Mouse (Mus musculus) CH12.LX (cell line): Measurements from ENCODE around the gene Pes1. TPM values are rescaled to one million over a fixed set of nuclear protein-coding genes. Genes with fewer than 3 reads are reported as not detected.

ENCODE experiments used
- DNase-seq: peaks from one replicate; pipeline ENCODE4 v3.0.0-alpha.2; 2013; ENCODE audit errors: extremely low read depth
- H3K27ac ChIP-seq: 2 replicates; pipeline ENCODE4 v1.5.1; 2012; ENCODE audit warnings: low read depth, mild to moderate bottlenecking, control low read depth, moderate library complexity; ENCODE audit not compliant: insufficient read depth
- H3K27me3 ChIP-seq: replicated peaks from 2 replicates; pipeline ENCODE3; 2012; ENCODE audit warnings: inconsistent platforms
- H3K36me3 ChIP-seq, 2 experiments: replicated peaks in 1 of 2; 2 replicates each; pipeline versions ENCODE3 to v1.6.1; 2012; ENCODE audit warnings: inconsistent platforms in 1 of 2, low read length in 1 of 2, mild to moderate bottlenecking in 1 of 2, mixed read lengths in 1 of 2, moderate library complexity in 1 of 2; ENCODE audit not compliant: control insufficient read depth in 1 of 2, insufficient read depth in 1 of 2
- H3K4me1 ChIP-seq, 2 experiments: 2 replicates each; pipeline ENCODE4 v1.6.1; 2012; ENCODE audit warnings: inconsistent platforms in 1 of 2, moderate library complexity in 1 of 2; ENCODE audit not compliant: insufficient read depth in 2 of 2, control insufficient read depth in 1 of 2
- H3K4me2 ChIP-seq: 2 replicates; pipeline ENCODE4 v1.6.1; 2012; ENCODE audit warnings: low read depth, mild to moderate bottlenecking, control low read depth; ENCODE audit not compliant: poor library complexity, insufficient read depth, severe bottlenecking
- H3K4me3 ChIP-seq, 3 experiments: fragments of 150-350 bp in 1 of 3; sonication (generic) in 1 of 3; replicated peaks in 1 of 3; 2 replicates each; pipeline versions ENCODE3 to v1.5.1; 2011 to 2012; ENCODE audit warnings: low read depth in 2 of 3, low read length in 2 of 3, mild to moderate bottlenecking in 2 of 3, moderate library complexity in 2 of 3, control low read depth in 1 of 3, improper control_type of control experiment in 1 of 3, inconsistent platforms in 1 of 3, mixed read lengths in 1 of 3; ENCODE audit not compliant: poor library complexity in 1 of 3
- H3K79me2 ChIP-seq: replicated peaks from 2 replicates; pipeline ENCODE4 v1.6.1; 2012; ENCODE audit warnings: mild to moderate bottlenecking, moderate library complexity; ENCODE audit not compliant: control insufficient read depth, poor library complexity, insufficient read depth, severe bottlenecking; ENCODE audit errors: extremely low read depth
- H3K9ac ChIP-seq: 2 replicates; pipeline ENCODE4 v1.6.1; 2012; ENCODE audit warnings: low read depth, mild to moderate bottlenecking, control low read depth, moderate library complexity; ENCODE audit not compliant: insufficient read depth
- H3K9me3 ChIP-seq: replicated peaks from 2 replicates; pipeline ENCODE3; 2012; ENCODE audit warnings: low read length, inconsistent platforms, mixed read lengths
- BHLHE40 ChIP-seq: IDR thresholded peaks from 2 replicates; pipeline ENCODE4 v1.6.1; 2011; ENCODE audit warnings: mild to moderate bottlenecking, low read depth, low read length, improper control_type of control experiment
- CHD2 ChIP-seq: IDR thresholded peaks from 2 replicates; pipeline ENCODE4 v1.6.1; 2011; ENCODE audit warnings: low read length, improper control_type of control experiment
- CTCF ChIP-seq, 2 experiments: IDR thresholded peaks in 1 of 2; conservative IDR thresholded peaks in 1 of 2; 2 replicates each; pipeline ENCODE4 v1.5.1; 2011 to 2012; ENCODE audit warnings: low read depth in 2 of 2, low read length in 2 of 2, improper control_type of control experiment in 1 of 2, inconsistent platforms in 1 of 2, mild to moderate bottlenecking in 1 of 2, moderate library complexity in 1 of 2
- E2F4 ChIP-seq: IDR thresholded peaks from 2 replicates; pipeline ENCODE4 v1.6.1; 2011; ENCODE audit warnings: low read depth, low read length, improper control_type of control experiment; ENCODE audit not compliant: insufficient replicate concordance
- EP300 ChIP-seq: IDR thresholded peaks from 2 replicates; pipeline ENCODE4 v1.6.1; 2011; ENCODE audit warnings: low read length, improper control_type of control experiment
- ETS1 ChIP-seq: conservative IDR thresholded peaks from 2 replicates; pipeline ENCODE4 v1.6.1; 2012; ENCODE audit warnings: low read depth, mild to moderate bottlenecking, inconsistent platforms, low read length, improper control_type of control experiment, moderate library complexity
- GABPA ChIP-seq: IDR thresholded peaks from 2 replicates; pipeline ENCODE4 v1.6.1; 2012; ENCODE audit warnings: low read depth, low read length, improper control_type of control experiment, inconsistent platforms; ENCODE audit not compliant: insufficient replicate concordance
- HCFC1 ChIP-seq: IDR thresholded peaks from 2 replicates; pipeline ENCODE4 v1.6.1; 2012; ENCODE audit warnings: low read depth, mild to moderate bottlenecking, inconsistent platforms, low read length, improper control_type of control experiment
- IRF4 ChIP-seq: IDR thresholded peaks from 2 replicates; pipeline ENCODE4 v1.6.1; 2014; ENCODE audit warnings: low read depth, mild to moderate bottlenecking, inconsistent platforms, low read length, improper control_type of control experiment
- JUN ChIP-seq: IDR thresholded peaks from 2 replicates; pipeline ENCODE4 v1.6.1; 2011; ENCODE audit warnings: low read depth, mild to moderate bottlenecking, low read length, improper control_type of control experiment, moderate library complexity; ENCODE audit not compliant: insufficient read depth
- JUND ChIP-seq: conservative IDR thresholded peaks from 2 replicates; pipeline ENCODE4 v1.6.1; 2011; ENCODE audit warnings: low read depth, low read length, improper control_type of control experiment
- MAFK ChIP-seq: IDR thresholded peaks from 2 replicates; pipeline ENCODE4 v1.6.1; 2011; ENCODE audit warnings: low read length, improper control_type of control experiment; ENCODE audit not compliant: insufficient replicate concordance
- MAX ChIP-seq: IDR thresholded peaks from 2 replicates; pipeline ENCODE4 v1.6.1; 2011; ENCODE audit warnings: low read length, improper control_type of control experiment
- MAZ ChIP-seq: IDR thresholded peaks from 2 replicates; pipeline ENCODE4 v1.6.1; 2012; ENCODE audit warnings: low read depth, mild to moderate bottlenecking, inconsistent platforms, low read length, improper control_type of control experiment, moderate library complexity
- MEF2A ChIP-seq: IDR thresholded peaks from 2 replicates; pipeline ENCODE4 v1.6.1; 2014; ENCODE audit warnings: low read depth, mild to moderate bottlenecking, inconsistent platforms, low read length, improper control_type of control experiment, borderline replicate concordance
- MXI1 ChIP-seq: IDR thresholded peaks from 2 replicates; pipeline ENCODE4 v1.6.1; 2011; ENCODE audit warnings: mild to moderate bottlenecking, low read depth, low read length, improper control_type of control experiment
- NRF1 ChIP-seq: IDR thresholded peaks from 2 replicates; pipeline ENCODE4 v1.6.1; 2014; ENCODE audit warnings: low read depth, mild to moderate bottlenecking, inconsistent platforms, low read length, improper control_type of control experiment, moderate library complexity
- PAX5 ChIP-seq: IDR thresholded peaks from 2 replicates; pipeline ENCODE4 v1.6.1; 2012; ENCODE audit warnings: low read length, inconsistent platforms, mixed read lengths
- RAD21 ChIP-seq: IDR thresholded peaks from 2 replicates; pipeline ENCODE4 v1.6.1; 2011; ENCODE audit warnings: low read depth, mild to moderate bottlenecking, low read length, improper control_type of control experiment, moderate library complexity
- TBP ChIP-seq: conservative IDR thresholded peaks from 2 replicates; pipeline ENCODE4 v1.6.1; 2011; ENCODE audit warnings: low read depth, low read length, improper control_type of control experiment
- TCF12 ChIP-seq: IDR thresholded peaks from 2 replicates; pipeline ENCODE4 v1.6.1; 2014; ENCODE audit warnings: low read depth, mild to moderate bottlenecking, inconsistent platforms, low read length, improper control_type of control experiment
- UBTF ChIP-seq: IDR thresholded peaks from 2 replicates; pipeline ENCODE4 v1.6.1; 2012; ENCODE audit warnings: low read depth, mild to moderate bottlenecking, inconsistent platforms, low read length, improper control_type of control experiment, moderate library complexity
- USF1 ChIP-seq: IDR thresholded peaks from 2 replicates; pipeline ENCODE4 v1.6.1; 2014; ENCODE audit warnings: low read depth, mild to moderate bottlenecking, inconsistent platforms, low read length, improper control_type of control experiment
- USF2 ChIP-seq: conservative IDR thresholded peaks from 2 replicates; pipeline ENCODE4 v1.6.1; 2011; ENCODE audit warnings: low read depth, low read length, improper control_type of control experiment
- ZC3H11A ChIP-seq: IDR thresholded peaks from 2 replicates; pipeline ENCODE4 v1.6.1; 2012; ENCODE audit warnings: low read depth, mild to moderate bottlenecking, inconsistent platforms, low read length, improper control_type of control experiment
- ZKSCAN1 ChIP-seq: IDR thresholded peaks from 2 replicates; pipeline ENCODE4 v1.6.1; 2012; ENCODE audit warnings: low read depth, inconsistent platforms, low read length, improper control_type of control experiment, borderline replicate concordance
- ZMIZ1 ChIP-seq: IDR thresholded peaks from 2 replicates; pipeline ENCODE4 v1.6.1; 2012; ENCODE audit warnings: low read depth, mild to moderate bottlenecking, inconsistent platforms, low read length, improper control_type of control experiment
- ZNF384 ChIP-seq: IDR thresholded peaks from 2 replicates; pipeline ENCODE4 v1.6.1; 2012; ENCODE audit warnings: low read depth, low read length, improper control_type of control experiment, inconsistent platforms
- dilution Hi-C: fragments of 300-500 bp; cut with MboI; formaldehyde crosslinking; loops from 2 replicates; pipeline ENCODE4 v1.14.3; 2020; ENCODE audit warnings: low sequenced_read_pairs; ENCODE audit not compliant: extremely low pct_unique_long_range_greater_than_20kb, extremely low pct_ligation_motif_present
- in situ Hi-C: fragments of 300-500 bp; cut with MboI; formaldehyde crosslinking; loops from 3 replicates; pipeline ENCODE4 v1.14.3; 2019; ENCODE audit warnings: low sequenced_read_pairs, low pct_ligation_motif_present, low pct_unique_long_range_greater_than_20kb, mixed read lengths
- polyA plus RNA-seq: library from polyadenylated mRNA; unstranded; fragments of >175 nt; gene quantifications from 2 replicates; pipeline ENCODE4 v1.2.1, GENCODE M21; 2012; ENCODE audit warnings: low read depth; ENCODE audit not compliant: insufficient read length
- total RNA-seq, 2 experiments: library from RNA; depleted of rRNA; stranded (reverse); fragments of 300-350 nt in 1 of 2; fragments of >200 nt in 1 of 2; gene quantifications; 2 replicates each; pipeline ENCODE4 v1.2.3; 2012 to 2014

Pes1 gene
- total and polyA plus RNA-seq, 3 experiments = 120 to 311 (median 226) TPM

DNA sequence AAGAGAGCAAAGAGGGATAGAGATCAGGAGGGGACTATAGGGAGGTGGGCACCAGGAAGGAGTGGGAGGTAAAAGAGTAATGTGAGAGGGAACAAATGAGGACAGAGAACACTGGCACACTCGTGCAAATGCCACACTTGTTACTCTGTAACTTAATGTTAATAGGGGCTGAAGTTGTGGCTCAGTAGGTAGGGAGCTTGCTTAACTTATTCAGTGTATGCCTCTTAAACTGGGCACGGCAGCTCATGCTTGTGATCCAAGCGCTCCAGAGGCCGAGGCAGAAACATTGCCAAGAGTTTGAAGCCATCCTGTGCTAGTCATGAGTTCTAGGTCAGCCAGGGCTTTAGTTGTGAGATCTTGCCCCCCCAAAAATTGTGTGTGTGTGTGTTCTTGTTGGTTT, 28.6 kb upstream of the Pes1 start:
- Histone ChIP-seq H3K4me1 (peaks cover 2 to 7% of the 10 kb centered on the region in 2 experiments; a peak in 2 of 4 replicates), H3K79me2 (no peaks in the 10 kb centered on the region), H3K36me3 (no peaks in the 10 kb centered on the region), H3K4me3 (no peak overlapping the region), H3K4me2 (no peak overlapping the region), H3K27me3 (peaks cover 84% of the 10 kb centered on the region), H3K27ac (no peak overlapping the region), H3K9ac (no peak overlapping the region), H3K9me3 (no peaks in the 10 kb centered on the region)
- no peak for TF ChIP-seq BHLHE40
- TF ChIP-seq ZMIZ1 = no peak
- TF ChIP-seq IRF4 = no peak
- no peak for TF ChIP-seq MAX
- TF ChIP-seq GABPA = no peak
- no peak for TF ChIP-seq ZKSCAN1
- TF ChIP-seq MAZ = no peak
- TF ChIP-seq EP300 = no peak
- no peak for TF ChIP-seq ZC3H11A
- TF ChIP-seq CTCF (conservative IDR thresholded peaks at IDR 0.05 in 1 of 2, IDR thresholded peaks at IDR 0.05 in 1 of 2; ENCODE audit: low read depth in 2 of 2, low read length in 2 of 2) = no peak
- TF ChIP-seq RAD21 = no peak
- TF ChIP-seq JUN = no peak
- TF ChIP-seq MEF2A = no peak
- TF ChIP-seq ETS1 = no peak
- no peak for TF ChIP-seq USF2
- no peak for TF ChIP-seq JUND
- in situ Hi-C loops (no loop called here), dilution Hi-C loops (no loop called here)
- no peak for DNase-seq

DNA sequence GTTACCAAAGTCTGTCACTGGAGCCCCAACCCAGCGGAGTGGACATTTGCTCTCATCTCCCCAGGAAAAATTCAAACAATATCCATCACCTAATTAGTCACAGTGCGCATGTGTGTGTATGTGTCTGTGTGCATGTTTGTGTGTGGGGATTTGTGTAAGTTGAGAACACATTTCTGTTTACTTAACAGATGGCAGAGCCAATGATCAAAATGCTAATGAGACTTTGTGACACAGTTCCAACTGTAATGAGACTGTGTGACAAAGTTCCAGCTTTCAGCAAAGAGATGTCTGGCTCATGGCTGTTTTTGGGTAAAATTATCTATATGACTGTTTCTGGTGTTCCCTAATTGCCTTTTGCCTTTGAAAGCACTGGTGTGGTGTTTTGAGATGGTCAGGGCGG, 27.5 kb upstream of the Pes1 start:
- dilution Hi-C loops = no loop called here
- no peak overlapping the region for H3K4me3 ChIP-seq
- DNase-seq = no peak
- H3K9me3 ChIP-seq = no peaks in the 10 kb centered on the region
- H3K4me1 ChIP-seq = peaks cover 2 to 6% of the 10 kb centered on the region in 2 experiments; a peak in 2 of 4 replicates
- TF ChIP-seq NRF1 (no peak), TCF12 (no peak), JUN (no peak), CHD2 (no peak), ZNF384 (no peak), UBTF (no peak), MAFK (no peak), TBP (no peak), MAZ (no peak), MEF2A (no peak), CTCF (conservative IDR thresholded peaks at IDR 0.05 in 1 of 2, IDR thresholded peaks at IDR 0.05 in 1 of 2; ENCODE audit: low read depth in 2 of 2, low read length in 2 of 2) (no peak), HCFC1 (no peak), ZKSCAN1 (no peak), MXI1 (no peak), PAX5 (no peak), ZC3H11A (no peak), BHLHE40 (no peak), USF1 (no peak), E2F4 (no peak)
- H3K9ac ChIP-seq = no peak overlapping the region
- H3K36me3 ChIP-seq = no peaks in the 10 kb centered on the region
- in situ Hi-C loops = no loop called here
- peaks cover 77% of the 10 kb centered on the region for H3K27me3 ChIP-seq
- no peak overlapping the region for H3K4me2 ChIP-seq
- H3K79me2 ChIP-seq = no peaks in the 10 kb centered on the region
- H3K27ac ChIP-seq = no peak overlapping the region
